Mouse (Mus musculus) small intestine, adult 2 months (tissue): ENCODE measurements around the gene Pik3c2b.

Experiments
- CTCF ChIP-seq: fragments of 200-500 bp; IDR thresholded peaks from 2 replicates; pipeline ENCODE4 v1.5.1; 2012; ENCODE audit warnings: low read depth, mild to moderate bottlenecking, control low read depth, inconsistent platforms, low read length, moderate library complexity, mixed read lengths; ENCODE audit not compliant: insufficient replicate concordance, insufficient read length; ENCODE audit errors: extremely low read depth
- POLR2A ChIP-seq: fragments of 200-500 bp; IDR thresholded peaks from 2 replicates; pipeline ENCODE4 v1.6.1; 2012; ENCODE audit warnings: low read depth, mild to moderate bottlenecking, control low read depth, inconsistent platforms, low read length, moderate library complexity

DNA sequence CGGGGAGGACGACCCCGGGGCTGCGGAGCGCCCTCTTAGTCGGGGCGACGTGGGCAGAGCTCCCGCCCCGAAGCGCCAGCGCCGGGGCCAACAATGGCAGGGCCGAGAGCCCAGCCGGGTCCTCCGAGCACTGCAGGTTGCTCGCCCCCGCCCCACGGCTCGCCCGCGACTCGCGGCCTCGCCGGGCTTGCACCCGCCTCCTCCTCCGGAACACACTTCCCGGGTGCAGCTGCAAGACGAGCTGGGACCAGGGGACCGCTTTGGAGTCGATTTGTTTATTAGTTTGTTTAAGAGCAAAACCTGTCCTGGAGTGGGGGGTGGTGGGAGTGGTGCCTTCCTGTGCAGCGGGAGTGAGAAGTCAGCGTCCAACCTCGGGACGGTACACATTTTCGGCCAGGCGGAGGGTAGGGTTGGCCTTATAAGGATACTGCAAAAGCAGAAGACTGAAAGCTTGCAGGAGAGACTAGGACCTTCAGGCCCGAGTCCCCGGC lies 1.0 kb downstream of the Pik3c2b start:
- TF ChIP-seq CTCF (no peak), POLR2A (0 out of 2 replicates have a peak, but pooled peaks have one; percentile 18)
